Mouse (Mus musculus) neutrophil, adult 83 days (primary cell): Measurements from ENCODE around the gene Stam2. TPM values are rescaled to one million over a fixed set of nuclear protein-coding genes. Genes with fewer than 3 reads are reported as not detected.

Source experiments
- total RNA-seq, 2 experiments: library from RNA; stranded (reverse); gene quantifications; one replicate each; pipeline ENCODE4 v1.2.4; 2023

The Stam2 gene
- 10 to 100 TPM; 24.3 to 26.3 TPM for total RNA-seq

DNA sequence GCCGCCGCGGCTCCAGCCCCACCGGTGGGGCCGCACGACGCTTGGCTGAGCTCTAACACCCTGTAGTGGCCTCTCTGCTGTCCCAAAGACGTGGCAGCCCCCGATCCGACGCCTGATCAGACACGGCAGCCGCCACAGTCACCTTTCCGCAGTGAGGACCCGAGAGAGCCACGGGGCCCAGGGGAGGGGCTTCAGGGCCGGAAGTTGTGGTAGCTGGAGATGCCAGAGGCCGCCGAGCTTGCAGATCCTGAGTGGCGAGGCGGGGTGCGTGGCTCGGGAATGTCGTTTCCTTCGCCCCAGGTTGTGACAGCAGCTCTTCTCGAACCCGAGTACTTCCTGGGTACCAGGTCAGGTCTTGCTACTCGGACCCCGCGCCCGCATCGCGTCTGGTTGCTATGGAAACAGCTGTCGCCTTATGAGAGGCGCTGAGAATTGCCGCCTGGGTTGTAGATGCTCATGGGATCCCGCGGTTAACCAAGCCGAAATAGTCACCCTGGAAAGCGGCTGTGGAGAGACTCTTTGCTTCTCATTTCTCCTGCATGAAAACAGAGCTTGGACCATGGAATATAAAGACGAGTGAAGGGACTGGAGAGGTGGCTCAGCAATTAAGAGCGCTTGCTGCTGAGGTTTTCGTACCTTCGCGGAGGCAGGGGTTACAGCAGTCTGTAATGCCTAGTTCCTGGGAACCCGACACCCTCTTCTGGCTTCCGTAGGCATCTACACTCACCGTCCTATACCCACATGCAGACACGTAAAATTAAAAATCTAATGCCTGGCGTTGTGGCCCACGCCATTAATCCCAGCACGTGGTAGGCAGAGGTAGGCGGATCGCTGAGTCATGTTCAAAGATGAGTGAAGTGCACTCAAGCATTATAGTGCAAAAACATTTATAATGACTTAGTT, at the start of gene Stam2:
TSS of gene Stam2 (minus strand) at position 26 of the 903 bp plus-strand sequence.

DNA sequence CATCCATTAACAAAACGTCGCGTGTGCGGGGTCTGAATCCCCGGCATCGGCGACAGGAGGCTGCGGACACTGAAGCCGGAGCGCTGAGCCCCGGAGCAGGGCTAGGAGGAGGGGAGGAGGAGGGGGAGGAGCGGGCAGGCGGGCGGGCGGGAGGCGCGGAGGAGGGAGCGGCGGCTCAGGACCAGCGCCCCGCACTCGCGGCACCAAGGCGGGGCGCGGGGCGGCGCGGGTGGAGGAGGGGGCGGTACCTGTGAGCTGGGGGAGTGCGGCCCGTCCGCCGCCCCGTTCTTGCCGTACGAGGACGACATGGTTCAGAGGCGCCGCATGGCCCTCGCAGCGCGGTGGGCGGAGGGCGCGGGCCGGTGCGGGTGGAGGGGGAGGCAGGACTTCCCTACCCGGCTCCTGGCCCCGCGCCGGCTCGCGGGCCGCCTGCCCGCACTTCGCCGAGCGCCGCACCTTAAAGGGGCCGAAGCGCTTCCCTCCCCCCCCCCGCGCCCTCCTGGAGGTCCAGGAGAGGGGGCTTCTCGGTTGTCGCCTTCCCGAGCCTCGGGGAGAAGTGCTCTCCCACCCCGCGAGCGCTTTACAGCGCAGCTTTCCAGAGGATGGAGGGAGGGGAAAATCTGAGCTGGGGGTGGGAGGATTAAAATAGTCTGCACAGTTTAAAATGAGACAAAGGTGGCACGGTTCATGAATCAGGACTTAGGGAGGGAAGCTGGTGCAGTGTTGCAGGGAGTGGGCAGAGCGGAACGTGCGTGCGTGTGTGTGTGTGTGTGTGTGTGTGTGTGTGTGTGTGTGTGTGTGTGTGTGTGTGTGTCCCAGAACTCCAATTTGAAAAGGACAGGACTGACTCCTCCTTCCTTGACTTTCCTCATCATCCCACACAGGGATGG, 65.8 kb downstream of the Stam2 start, which contains the start of gene Cacnb4:
TSS of gene Cacnb4 (minus strand) at position 809 of the 890 bp plus-strand sequence.

Other genes with a start within 250 kb of the Stam2 start
- not detected for gene Cacnb4, start 65.5 kb downstream of the Stam2 start, total RNA-seq
- 10 to 100 TPM; 29.8 to 33.9 TPM for gene Fmnl2, start 115.6 kb upstream of the Stam2 start, total RNA-seq